Mouse (Mus musculus): Measurements from ENCODE around the gene Engase. TPM values are rescaled to one million over a fixed set of nuclear protein-coding genes. Genes with fewer than 3 reads are reported as not detected.

Gene Engase
- polyA plus RNA-seq, 1 experiment from 2014 or later = 5.9 TPM

- H3K4me2 ChIP-seq (ENCODE audit: low read length) = no peak overlapping the region
Observed at GRCm38 (mm10) chr11:118520932-118521331, 44.3 kb downstream of the Engase start.

GRCm38 (mm10) chr11:118523496-118524145 is 47.0 kb downstream of the Engase start:
- ATAC-seq = no peak
- peaks cover 12% of the 10 kb centered on the region for H3K4me1 ChIP-seq (ENCODE audit: control insufficient read depth, insufficient read depth, low read length)
- H3K36me3 ChIP-seq (ENCODE audit: control insufficient read depth, insufficient read depth, low read length) = no peaks in the 10 kb centered on the region
- H3K4me2 ChIP-seq (ENCODE audit: low read length) = no peak overlapping the region
- H3K9ac ChIP-seq (ENCODE audit: low read depth, low read length) = no peak overlapping the region
- H3K27me3 ChIP-seq (ENCODE audit: control insufficient read depth, insufficient read depth, low read depth, low read length) = no peaks in the 10 kb centered on the region
- H3K27ac ChIP-seq (ENCODE audit: low read length) = no peak overlapping the region
- H3K4me3 ChIP-seq (ENCODE audit: low read depth, low read length) = no peak overlapping the region
- no peaks in the 10 kb centered on the region for H3K9me3 ChIP-seq (replicated peaks; ENCODE audit: control insufficient read depth, low read length, poor library complexity, severe bottlenecking)
- 88% methylated on average over 4 of the region's 4 CpGs for WGBS

More at GRCm38 (mm10) chr11:118520932-118521331, 44.3 kb downstream of the Engase start:
- Histone ChIP-seq H3K27me3 (ENCODE audit: control insufficient read depth, insufficient read depth, low read depth, low read length) (no peaks in the 10 kb centered on the region), H3K9me3 (replicated peaks; ENCODE audit: control insufficient read depth, low read length, poor library complexity, severe bottlenecking) (no peaks in the 10 kb centered on the region), H3K36me3 (ENCODE audit: control insufficient read depth, insufficient read depth, low read length) (no peaks in the 10 kb centered on the region), H3K4me1 (ENCODE audit: control insufficient read depth, insufficient read depth, low read length) (peaks cover 12% of the 10 kb centered on the region), H3K9ac (ENCODE audit: low read depth, low read length) (no peak overlapping the region), H3K4me3 (ENCODE audit: low read depth, low read length) (no peak overlapping the region), H3K27ac (ENCODE audit: low read length) (no peak overlapping the region)
- 88% methylated on average over 2 of the region's 2 CpGs for WGBS
- no peak for ATAC-seq

- no peaks in the 10 kb centered on the region for H3K9me3 ChIP-seq (replicated peaks; ENCODE audit: control insufficient read depth, low read length, poor library complexity, severe bottlenecking)
- H3K36me3 ChIP-seq (ENCODE audit: control insufficient read depth, insufficient read depth, low read length) = no peaks in the 10 kb centered on the region
- 23% methylated on average over 11 of the region's 11 CpGs for WGBS
- peak overlapping the region; percentile 23; the same call in 1 of the 2 replicates for H3K9ac ChIP-seq (ENCODE audit: low read depth, low read length)
- no peak overlapping the region for H3K4me2 ChIP-seq (ENCODE audit: low read length)
- no peaks in the 10 kb centered on the region for H3K27me3 ChIP-seq (ENCODE audit: control insufficient read depth, insufficient read depth, low read depth, low read length)
- peak; percentile 57 for ATAC-seq
- no peak overlapping the region for H3K4me3 ChIP-seq (ENCODE audit: low read depth, low read length)
- H3K4me1 ChIP-seq (ENCODE audit: control insufficient read depth, insufficient read depth, low read length) = peaks cover 13% of the 10 kb centered on the region
- peak overlapping the region; percentile 73 for H3K27ac ChIP-seq (ENCODE audit: low read length)
Observed at GRCm38 (mm10) chr11:118525059-118525458, 48.4 kb downstream of the Engase start.

- H3K27ac ChIP-seq (ENCODE audit: low read length) = no peak overlapping the region
- H3K4me3 ChIP-seq (ENCODE audit: low read depth, low read length) = no peak overlapping the region
- H3K9me3 ChIP-seq (replicated peaks; ENCODE audit: control insufficient read depth, low read length, poor library complexity, severe bottlenecking) = no peaks in the 10 kb centered on the region
- H3K36me3 ChIP-seq (ENCODE audit: control insufficient read depth, insufficient read depth, low read length) = no peaks in the 10 kb centered on the region
- no peak overlapping the region for H3K9ac ChIP-seq (ENCODE audit: low read depth, low read length)
- peaks cover 21% of the 10 kb centered on the region for H3K4me1 ChIP-seq (ENCODE audit: control insufficient read depth, insufficient read depth, low read length)
- ATAC-seq = no peak
- 86% methylated on average over 9 of the region's 9 CpGs for WGBS
- no peaks in the 10 kb centered on the region for H3K27me3 ChIP-seq (ENCODE audit: control insufficient read depth, insufficient read depth, low read depth, low read length)
- H3K4me2 ChIP-seq (ENCODE audit: low read length) = no peak overlapping the region
Observed at GRCm38 (mm10) chr11:118528761-118529160, 52.1 kb downstream of the Engase start.

GRCm38 (mm10) chr11:118530313-118530712 is 53.7 kb downstream of the Engase start:
- no peaks in the 10 kb centered on the region for H3K27me3 ChIP-seq (ENCODE audit: control insufficient read depth, insufficient read depth, low read depth, low read length)
- H3K36me3 ChIP-seq (ENCODE audit: control insufficient read depth, insufficient read depth, low read length) = no peaks in the 10 kb centered on the region
- WGBS = 60% methylated on average over 8 of the region's 8 CpGs
- no peak overlapping the region; the same call in 1 of the 2 replicates for H3K27ac ChIP-seq (ENCODE audit: low read length)
- H3K4me3 ChIP-seq (ENCODE audit: low read depth, low read length) = no peak overlapping the region
- H3K4me2 ChIP-seq (ENCODE audit: low read length) = no peak overlapping the region
- no peak for ATAC-seq
- no peak overlapping the region; the same call in 1 of the 2 replicates for H3K9ac ChIP-seq (ENCODE audit: low read depth, low read length)
- H3K9me3 ChIP-seq (replicated peaks; ENCODE audit: control insufficient read depth, low read length, poor library complexity, severe bottlenecking) = no peaks in the 10 kb centered on the region
- peaks cover 20% of the 10 kb centered on the region for H3K4me1 ChIP-seq (ENCODE audit: control insufficient read depth, insufficient read depth, low read length)

GRCm38 (mm10) chr11:118534382-118535092 is 57.9 kb downstream of the Engase start:
- no peak overlapping the region for H3K4me3 ChIP-seq (ENCODE audit: low read depth, low read length)
- H3K36me3 ChIP-seq (ENCODE audit: control insufficient read depth, insufficient read depth, low read length) = no peaks in the 10 kb centered on the region
- 33% methylated on average over 18 of the region's 18 CpGs for WGBS
- no peak overlapping the region for H3K9ac ChIP-seq (ENCODE audit: low read depth, low read length)
- peaks cover 14% of the 10 kb centered on the region for H3K4me1 ChIP-seq (ENCODE audit: control insufficient read depth, insufficient read depth, low read length)
- H3K27me3 ChIP-seq (ENCODE audit: control insufficient read depth, insufficient read depth, low read depth, low read length) = no peaks in the 10 kb centered on the region
- no peak overlapping the region for H3K27ac ChIP-seq (ENCODE audit: low read length)
- ATAC-seq = no peak
- no peak overlapping the region for H3K4me2 ChIP-seq (ENCODE audit: low read length)
- H3K9me3 ChIP-seq (replicated peaks; ENCODE audit: control insufficient read depth, low read length, poor library complexity, severe bottlenecking) = no peaks in the 10 kb centered on the region

GRCm38 (mm10) chr11:118538008-118538407 is 61.4 kb downstream of the Engase start:
- ATAC-seq = no peak
- 65% methylated on average over 11 of the region's 11 CpGs for WGBS
- Histone ChIP-seq H3K36me3 (ENCODE audit: control insufficient read depth, insufficient read depth, low read length) (no peaks in the 10 kb centered on the region), H3K4me3 (ENCODE audit: low read depth, low read length) (no peak overlapping the region), H3K27ac (ENCODE audit: low read length) (no peak overlapping the region), H3K9ac (ENCODE audit: low read depth, low read length) (no peak overlapping the region), H3K27me3 (ENCODE audit: control insufficient read depth, insufficient read depth, low read depth, low read length) (no peaks in the 10 kb centered on the region), H3K9me3 (replicated peaks; ENCODE audit: control insufficient read depth, low read length, poor library complexity, severe bottlenecking) (no peaks in the 10 kb centered on the region), H3K4me1 (ENCODE audit: control insufficient read depth, insufficient read depth, low read length) (peaks cover 6% of the 10 kb centered on the region), H3K4me2 (ENCODE audit: low read length) (no peak overlapping the region)

All from midbrain, embryonic 16.5 days (tissue).